Mouse (Mus musculus): ENCODE measurements around the gene Riiad1.

The Riiad1 gene

GRCm38 (mm10) chr3:94480291-94480884, at the start of gene Riiad1:
TSS of gene Riiad1 (minus strand) at chr3:94480341.
- H3K36me3 ChIP-seq (ENCODE audit: control insufficient read depth, insufficient read depth, low read length, poor library complexity, severe bottlenecking), result no peaks in the 10 kb centered on the region
- no peak for DNase-seq (ENCODE audit: low read depth, low spot score)

DNA sequence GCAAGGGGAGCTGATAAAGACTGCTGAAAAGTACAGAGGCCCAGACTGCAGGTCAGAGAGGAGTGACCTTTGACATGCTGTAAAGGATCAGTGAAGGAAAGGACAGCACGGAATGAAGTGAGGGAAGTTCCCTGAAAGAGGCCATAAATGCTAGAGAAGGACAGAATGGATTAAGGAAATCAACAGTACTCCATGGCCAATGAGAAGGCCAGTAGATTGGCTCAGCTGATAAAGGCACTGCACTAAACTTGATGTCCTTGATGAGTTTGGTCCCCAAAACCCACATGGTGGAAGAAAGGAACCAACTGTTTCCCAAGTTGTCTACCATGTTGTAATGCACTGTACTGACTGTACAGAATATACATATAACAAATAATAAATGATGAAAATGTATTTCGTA, 46.6 kb upstream of the Riiad1 start:
- no peaks in the 10 kb centered on the region for H3K27me3 ChIP-seq (ENCODE audit: control insufficient read depth, insufficient read depth, low read length, poor library complexity, severe bottlenecking)

More at GRCm38 (mm10) chr3:94480291-94480884, at the start of gene Riiad1:
- peaks cover 1% of the 10 kb centered on the region; the same call in 1 of the 2 replicates for H3K27me3 ChIP-seq (ENCODE audit: control insufficient read depth, insufficient read depth, low read length, poor library complexity, severe bottlenecking)

GRCm38 (mm10) chr3:94506664-94507063, 26.5 kb upstream of the Riiad1 start:
- peak; percentile 31 for DNase-seq (ENCODE audit: low read depth, low spot score)
- Histone ChIP-seq H3K36me3 (ENCODE audit: control insufficient read depth, insufficient read depth, low read length, poor library complexity, severe bottlenecking) (peaks cover 8% of the 10 kb centered on the region), H3K27me3 (ENCODE audit: control insufficient read depth, insufficient read depth, low read length, poor library complexity, severe bottlenecking) (no peaks in the 10 kb centered on the region)

More for the DNA sequence above, 46.6 kb upstream of the Riiad1 start:
- peaks cover 8% of the 10 kb centered on the region for H3K36me3 ChIP-seq (ENCODE audit: control insufficient read depth, insufficient read depth, low read length, poor library complexity, severe bottlenecking)
- DNase-seq (ENCODE audit: low read depth, low spot score), result no peak

GRCm38 (mm10) chr3:94502243-94502642, 22.1 kb upstream of the Riiad1 start:
- DNase-seq (ENCODE audit: low read depth, low spot score), result peak; percentile 18
- Histone ChIP-seq H3K36me3 (ENCODE audit: control insufficient read depth, insufficient read depth, low read length, poor library complexity, severe bottlenecking) (peaks cover 9% of the 10 kb centered on the region; the same call in 1 of the 2 replicates), H3K27me3 (ENCODE audit: control insufficient read depth, insufficient read depth, low read length, poor library complexity, severe bottlenecking) (no peaks in the 10 kb centered on the region)

- no peak for DNase-seq (ENCODE audit: low read depth, low spot score)
- Histone ChIP-seq H3K36me3 (ENCODE audit: control insufficient read depth, insufficient read depth, low read length, poor library complexity, severe bottlenecking) (peaks cover 2% of the 10 kb centered on the region), H3K27me3 (ENCODE audit: control insufficient read depth, insufficient read depth, low read length, poor library complexity, severe bottlenecking) (no peaks in the 10 kb centered on the region)
These were observed 17.0 kb upstream of the Riiad1 start for GRCm38 (mm10) chr3:94497162-94497561.

DNA sequence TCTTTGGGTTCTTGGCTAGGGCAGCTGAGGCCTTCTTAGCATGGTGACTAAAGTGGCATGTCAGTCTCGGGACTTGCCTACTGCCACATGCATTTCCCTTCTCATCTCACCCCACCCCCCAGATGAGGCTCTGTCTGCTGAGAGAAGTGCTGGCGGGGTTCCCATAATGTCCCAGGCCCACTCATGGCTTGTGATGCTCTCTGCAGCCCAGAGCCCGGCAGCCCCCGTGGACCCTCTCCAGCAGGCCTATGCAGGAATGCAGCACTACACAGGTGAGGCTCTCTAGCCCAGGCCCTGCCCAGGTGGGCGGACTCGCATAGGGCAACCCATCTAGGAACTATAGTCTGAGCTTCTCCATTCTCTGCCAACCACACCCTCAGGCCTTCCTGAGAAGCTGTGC, 7.4 kb upstream of the Riiad1 start:
- no peaks in the 10 kb centered on the region for H3K27me3 ChIP-seq (ENCODE audit: control insufficient read depth, insufficient read depth, low read length, poor library complexity, severe bottlenecking)
- no peak for DNase-seq (ENCODE audit: low read depth, low spot score)
- H3K36me3 ChIP-seq (ENCODE audit: control insufficient read depth, insufficient read depth, low read length, poor library complexity, severe bottlenecking), result no peaks in the 10 kb centered on the region

GRCm38 (mm10) chr3:94485922-94486321, 5.8 kb upstream of the Riiad1 start:
- Histone ChIP-seq H3K27me3 (ENCODE audit: control insufficient read depth, insufficient read depth, low read length, poor library complexity, severe bottlenecking) (peaks cover 1% of the 10 kb centered on the region; the same call in 1 of the 2 replicates), H3K36me3 (ENCODE audit: control insufficient read depth, insufficient read depth, low read length, poor library complexity, severe bottlenecking) (no peaks in the 10 kb centered on the region)
- DNase-seq (ENCODE audit: low read depth, low spot score), result no peak

GRCm38 (mm10) chr3:94483790-94484439, 3.8 kb upstream of the Riiad1 start:
- peak; percentile 16 for DNase-seq (ENCODE audit: low read depth, low spot score)
- peaks cover 1% of the 10 kb centered on the region; the same call in 1 of the 2 replicates for H3K27me3 ChIP-seq (ENCODE audit: control insufficient read depth, insufficient read depth, low read length, poor library complexity, severe bottlenecking)
- no peaks in the 10 kb centered on the region for H3K36me3 ChIP-seq (ENCODE audit: control insufficient read depth, insufficient read depth, low read length, poor library complexity, severe bottlenecking)

GRCm38 (mm10) chr3:94482764-94483385, 2.7 kb upstream of the Riiad1 start:
- Histone ChIP-seq H3K27me3 (ENCODE audit: control insufficient read depth, insufficient read depth, low read length, poor library complexity, severe bottlenecking) (peaks cover 1% of the 10 kb centered on the region; the same call in 1 of the 2 replicates), H3K36me3 (ENCODE audit: control insufficient read depth, insufficient read depth, low read length, poor library complexity, severe bottlenecking) (no peaks in the 10 kb centered on the region)
- DNase-seq (ENCODE audit: low read depth, low spot score), result peak; percentile 12

DNA sequence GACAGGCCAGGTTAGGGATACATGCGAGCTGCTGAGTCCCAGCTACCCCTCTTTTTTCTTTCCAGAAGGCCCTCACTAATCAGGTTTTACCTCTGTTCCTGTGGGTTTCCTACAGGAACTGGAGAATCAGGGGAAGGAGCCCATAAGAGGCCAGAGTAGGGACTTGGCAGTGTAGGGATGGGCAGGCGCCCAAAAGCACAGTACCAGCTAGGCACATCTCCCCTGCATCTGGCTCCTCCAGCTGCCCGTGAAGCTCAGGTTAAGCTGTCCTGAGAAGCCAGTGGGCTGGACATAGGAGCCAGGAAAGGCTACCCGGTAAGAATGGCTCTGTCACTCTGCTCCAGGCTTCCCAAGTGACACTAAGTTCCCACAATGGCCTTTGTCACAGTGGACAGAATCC, 1.3 kb upstream of the Riiad1 start:
- H3K27me3 ChIP-seq (ENCODE audit: control insufficient read depth, insufficient read depth, low read length, poor library complexity, severe bottlenecking), result peaks cover 1% of the 10 kb centered on the region; the same call in 1 of the 2 replicates
- DNase-seq (ENCODE audit: low read depth, low spot score), result no peak
- H3K36me3 ChIP-seq (ENCODE audit: control insufficient read depth, insufficient read depth, low read length, poor library complexity, severe bottlenecking), result no peaks in the 10 kb centered on the region

GRCm38 (mm10) chr3:94479564-94479963, 577 bp downstream of the Riiad1 start:
- no peak for DNase-seq (ENCODE audit: low read depth, low spot score)
- H3K36me3 ChIP-seq (ENCODE audit: control insufficient read depth, insufficient read depth, low read length, poor library complexity, severe bottlenecking), result no peaks in the 10 kb centered on the region
- H3K27me3 ChIP-seq (ENCODE audit: control insufficient read depth, insufficient read depth, low read length, poor library complexity, severe bottlenecking), result peaks cover 1% of the 10 kb centered on the region; the same call in 1 of the 2 replicates

DNA sequence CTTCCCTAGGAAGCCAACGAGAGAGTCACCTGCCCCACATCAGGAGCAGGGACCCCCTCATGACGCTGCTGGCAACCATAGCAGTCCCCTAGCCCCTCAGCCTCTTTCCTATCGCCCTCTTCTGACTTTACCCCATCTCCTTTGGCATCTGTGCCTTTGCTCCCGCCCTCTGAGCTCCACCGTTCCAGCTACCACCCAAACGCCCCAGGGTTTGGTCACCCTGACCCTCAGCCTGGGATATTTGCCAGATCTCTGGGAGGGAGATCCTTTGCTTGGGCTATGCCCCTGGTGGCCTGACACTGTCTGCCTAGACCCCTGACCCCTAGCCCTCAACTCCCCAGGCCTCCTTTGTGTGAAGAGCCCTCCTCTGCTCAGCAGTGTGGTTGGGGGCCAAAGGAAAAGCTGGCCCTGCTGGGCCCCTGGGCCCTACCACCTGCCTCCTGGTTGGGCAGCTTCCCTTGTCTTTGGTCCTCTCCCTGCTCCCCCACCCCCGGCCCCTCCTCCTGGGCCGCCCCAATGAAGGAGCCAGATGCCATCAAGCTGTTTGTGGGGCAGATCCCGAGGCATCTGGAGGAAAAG, 1.5 kb downstream of the Riiad1 start:
- peaks cover 1% of the 10 kb centered on the region; the same call in 1 of the 2 replicates for H3K27me3 ChIP-seq (ENCODE audit: control insufficient read depth, insufficient read depth, low read length, poor library complexity, severe bottlenecking)
- H3K36me3 ChIP-seq (ENCODE audit: control insufficient read depth, insufficient read depth, low read length, poor library complexity, severe bottlenecking), result no peaks in the 10 kb centered on the region
- DNase-seq (ENCODE audit: low read depth, low spot score), result no peak

GRCm38 (mm10) chr3:94477981-94478422, 2.1 kb downstream of the Riiad1 start, which contains the start of gene Celf3:
TSS of gene Celf3 (plus strand) at chr3:94478295.
- peaks cover 1% of the 10 kb centered on the region; the same call in 1 of the 2 replicates for H3K27me3 ChIP-seq (ENCODE audit: control insufficient read depth, insufficient read depth, low read length, poor library complexity, severe bottlenecking)
- DNase-seq (ENCODE audit: low read depth, low spot score), result no peak
- H3K36me3 ChIP-seq (ENCODE audit: control insufficient read depth, insufficient read depth, low read length, poor library complexity, severe bottlenecking), result no peaks in the 10 kb centered on the region

DNA sequence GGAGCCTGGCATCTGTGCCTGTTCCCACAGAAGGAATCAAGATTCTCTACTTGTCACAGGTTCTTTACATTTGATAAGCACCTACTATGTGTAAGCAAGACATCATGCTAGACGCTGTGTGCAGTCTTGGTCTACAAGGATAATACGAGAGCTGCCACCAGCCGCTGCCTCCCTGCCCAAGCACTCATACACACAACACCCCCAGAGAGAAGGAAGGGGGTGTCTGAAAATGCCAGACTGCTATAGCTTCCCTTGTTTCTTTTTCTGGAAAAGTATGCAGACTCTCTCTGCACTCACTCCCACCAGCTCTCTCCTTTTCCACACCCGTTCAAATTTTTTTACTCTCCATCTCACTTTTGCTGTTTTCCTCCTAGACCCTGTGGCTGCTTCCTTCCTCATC, 2.7 kb downstream of the Riiad1 start:
- Histone ChIP-seq H3K36me3 (ENCODE audit: control insufficient read depth, insufficient read depth, low read length, poor library complexity, severe bottlenecking) (no peaks in the 10 kb centered on the region), H3K27me3 (ENCODE audit: control insufficient read depth, insufficient read depth, low read length, poor library complexity, severe bottlenecking) (peaks cover under 1% of the 10 kb centered on the region; the same call in 1 of the 2 replicates)
- no peak for DNase-seq (ENCODE audit: low read depth, low spot score)
